Mouse (Mus musculus) hindbrain, embryonic 14.5 days (tissue): ENCODE results near the gene Rhox2e. TPM values are rescaled to one million over a fixed set of nuclear protein-coding genes. Genes with fewer than 3 reads are reported as not detected.
"Not testable (repeated sequence)": the region's sequence is repeated elsewhere in the genome, so short reads cannot be mapped to it uniquely, and the experiment has no call there.

Source experiments
- ATAC-seq: fragments of 200-750 bp; cut with Nextera tagmentation; 2 replicates; pipeline ENCODE4 v1.8.0; 2017; ENCODE audit warnings: moderate number of reproducible peaks, mild to moderate bottlenecking, moderate TSS enrichment, moderate library complexity; ENCODE audit not compliant: low FRiP score
- DNase-seq: peaks from one replicate; pipeline ENCODE4 v3.0.0-alpha.2; 2015; ENCODE audit warnings: low spot score
- H3K27ac ChIP-seq: fragments of 300-500 bp; sonication (generic); 2 replicates; pipeline ENCODE4 v1.5.1; 2014; ENCODE audit warnings: mild to moderate bottlenecking, moderate library complexity
- H3K27me3 ChIP-seq: fragments of 300-500 bp; sonication (generic); 2 replicates; pipeline ENCODE4 v1.6.1; 2014; ENCODE audit warnings: mild to moderate bottlenecking, low read length, mixed read lengths; ENCODE audit not compliant: control insufficient read depth, insufficient read depth
- H3K36me3 ChIP-seq: fragments of 300-500 bp; sonication (generic); replicated peaks from 2 replicates; pipeline ENCODE4 v1.6.1; 2014; ENCODE audit not compliant: control insufficient read depth, insufficient read depth
- H3K4me1 ChIP-seq: fragments of 300-500 bp; sonication (generic); replicated peaks from 2 replicates; pipeline ENCODE4 v1.6.1; 2014; ENCODE audit warnings: antibody characterized with exemption, low read length, mixed read lengths; ENCODE audit not compliant: control insufficient read depth, insufficient read depth
- H3K4me2 ChIP-seq: fragments of 300-500 bp; sonication (generic); replicated peaks from 2 replicates; pipeline ENCODE4 v1.6.1; 2014; ENCODE audit warnings: mild to moderate bottlenecking, moderate library complexity
- H3K4me3 ChIP-seq: fragments of 300-500 bp; sonication (generic); replicated peaks from 2 replicates; pipeline ENCODE4 v1.5.1; 2014; ENCODE audit warnings: mild to moderate bottlenecking, low read length
- H3K9ac ChIP-seq: fragments of 300-500 bp; sonication (generic); 2 replicates; pipeline ENCODE4 v1.6.1; 2014
- H3K9me3 ChIP-seq: fragments of 300-500 bp; sonication (generic); 2 replicates; pipeline ENCODE4 v1.6.1; 2016; ENCODE audit warnings: low read length; ENCODE audit not compliant: control insufficient read depth
- WGBS: fragments of 180-500 bp; shearing (Covaris S2); extraction: QIAGEN DNeasy Blood & Tissue Kit; methylation state at CpG from one replicate; pipeline ENCODE4 v1.1.7; 2014; 5-methylcytosine and 5-hydroxymethylcytosine counted together
- polyA plus RNA-seq: library from polyadenylated mRNA; unstranded; fragments of >200 nt; fragmentation: Nextera tagmentation; extraction: Ambion mirVana; gene quantifications from 2 replicates; pipeline ENCODE4 v1.2.1, GENCODE M21; 2014

Gene Rhox2e
- polyA plus RNA-seq = not detected in 2 replicates

- DNase-seq, H3K27me3 ChIP-seq, H3K4me2 ChIP-seq, ATAC-seq, H3K27ac ChIP-seq, H3K9ac ChIP-seq, H3K36me3 ChIP-seq, H3K4me3 ChIP-seq, H3K9me3 ChIP-seq, H3K4me1 ChIP-seq: not testable (repeated sequence)
- 89% methylated on average over 2 of the region's 8 CpGs for WGBS
These were observed at the start of gene Rhox2e for GRCm38 (mm10) chrX:37530152-37530551. TSS of gene Rhox2e (plus strand) at chrX:37530452.

- not testable (repeated sequence) for DNase-seq, ATAC-seq, H3K4me3 ChIP-seq, H3K9me3 ChIP-seq, H3K27ac ChIP-seq, H3K36me3 ChIP-seq, H3K4me2 ChIP-seq, H3K27me3 ChIP-seq, H3K4me1 ChIP-seq, H3K9ac ChIP-seq
- 96% methylated on average over 12 of the region's 18 CpGs for WGBS
These were observed 16.2 kb upstream of the Rhox2e start, which contains the start of gene Rhox4d for GRCm38 (mm10) chrX:37514059-37514458. TSS of gene Rhox4d (plus strand) at chrX:37514359.

GRCm38 (mm10) chrX:37541719-37542118 lies 11.5 kb downstream of the Rhox2e start, which contains the start of gene Rhox3e:
TSS of gene Rhox3e (plus strand) at chrX:37542019.
- WGBS = no CpG with 5 or more reads among the region's 4 CpGs
- H3K4me2 ChIP-seq, H3K9ac ChIP-seq, H3K9me3 ChIP-seq, DNase-seq, H3K4me3 ChIP-seq, H3K27me3 ChIP-seq, H3K36me3 ChIP-seq, H3K4me1 ChIP-seq, ATAC-seq, H3K27ac ChIP-seq: not testable (repeated sequence)

- H3K9ac ChIP-seq, H3K4me1 ChIP-seq, H3K4me2 ChIP-seq, H3K9me3 ChIP-seq, H3K4me3 ChIP-seq, H3K36me3 ChIP-seq, ATAC-seq, DNase-seq, H3K27me3 ChIP-seq, H3K27ac ChIP-seq: not testable (repeated sequence)
- 99% methylated on average over 9 of the region's 18 CpGs for WGBS
These were observed 26.9 kb downstream of the Rhox2e start, which contains the start of gene Rhox4e for GRCm38 (mm10) chrX:37557112-37557511. TSS of gene Rhox4e (plus strand) at chrX:37557412.

- not testable (repeated sequence) for H3K27me3 ChIP-seq, ATAC-seq, H3K36me3 ChIP-seq, H3K9me3 ChIP-seq, H3K9ac ChIP-seq, H3K4me2 ChIP-seq, H3K4me3 ChIP-seq, DNase-seq, H3K27ac ChIP-seq, H3K4me1 ChIP-seq
- 90% methylated on average over 6 of the region's 8 CpGs for WGBS
These were observed 40.9 kb downstream of the Rhox2e start, which contains the start of gene Rhox2f for GRCm38 (mm10) chrX:37571105-37571504. TSS of gene Rhox2f (plus strand) at chrX:37571405.

GRCm38 (mm10) chrX:37572638-37573037 lies 42.4 kb downstream of the Rhox2e start:
- not testable (repeated sequence) for H3K27ac ChIP-seq, ATAC-seq, H3K4me2 ChIP-seq, H3K9me3 ChIP-seq, H3K4me3 ChIP-seq, H3K36me3 ChIP-seq, H3K27me3 ChIP-seq, H3K9ac ChIP-seq, DNase-seq, H3K4me1 ChIP-seq
- WGBS = 63% methylated on average over 2 of the region's 2 CpGs

- not testable (repeated sequence) for H3K9ac ChIP-seq, H3K4me3 ChIP-seq, H3K27ac ChIP-seq, H3K4me1 ChIP-seq, H3K36me3 ChIP-seq, DNase-seq, H3K4me2 ChIP-seq, H3K27me3 ChIP-seq, ATAC-seq, H3K9me3 ChIP-seq
These were observed 50.4 kb downstream of the Rhox2e start, which contains the start of gene Rhox3f for GRCm38 (mm10) chrX:37580692-37581091. TSS of gene Rhox3f (plus strand) at chrX:37580992.

Other genes starting within 250 kb of the Rhox2e start
- gene Rhox3a2, start 150.4 kb upstream of the Rhox2e start, polyA plus RNA-seq = not detected in 2 replicates
- gene Rhox4a2, start 139.6 kb upstream of the Rhox2e start, polyA plus RNA-seq = not detected in 2 replicates
- gene Rhox2b, start 118.4 kb upstream of the Rhox2e start, polyA plus RNA-seq = not detected in 2 replicates
- gene Rhox4b, start 98.0 kb upstream of the Rhox2e start, polyA plus RNA-seq = not detected in 2 replicates
- gene Rhox2c, start 76.8 kb upstream of the Rhox2e start, polyA plus RNA-seq = not detected in 2 replicates
- gene Rhox3c, start 71.9 kb upstream of the Rhox2e start, polyA plus RNA-seq = not detected in 2 replicates
- gene Rhox4c, start 50.1 kb upstream of the Rhox2e start, polyA plus RNA-seq = not detected in 2 replicates
- gene Rhox2d, start 37.0 kb upstream of the Rhox2e start, polyA plus RNA-seq = not detected in 2 replicates
- gene Rhox4d, start 16.1 kb upstream of the Rhox2e start, polyA plus RNA-seq = not detected in 2 replicates
- not detected in 2 replicates for gene Rhox3e, start 11.6 kb downstream of the Rhox2e start, polyA plus RNA-seq
- not detected in 2 replicates for gene Rhox4e, start 27.0 kb downstream of the Rhox2e start, polyA plus RNA-seq
- gene Rhox2f, start 41.0 kb downstream of the Rhox2e start, polyA plus RNA-seq = not detected in 2 replicates
- not detected in 2 replicates for gene Rhox3f, start 50.5 kb downstream of the Rhox2e start, polyA plus RNA-seq
- not detected in 2 replicates for gene Rhox4f, start 77.3 kb downstream of the Rhox2e start, polyA plus RNA-seq
- gene Rhox3g, start 98.2 kb downstream of the Rhox2e start, polyA plus RNA-seq = not detected in 2 replicates
- gene Rhox2g, start 113.0 kb downstream of the Rhox2e start, polyA plus RNA-seq = not detected in 2 replicates
- gene Rhox4g, start 120.9 kb downstream of the Rhox2e start, polyA plus RNA-seq = not detected in 2 replicates
- gene Rhox3h, start 138.3 kb downstream of the Rhox2e start, polyA plus RNA-seq = not detected in 2 replicates
- not detected in 2 replicates for gene Rhox2h, start 142.8 kb downstream of the Rhox2e start, polyA plus RNA-seq